ENCODE assay signal across 13 mouse cellular contexts in the genomic region with DNA sequence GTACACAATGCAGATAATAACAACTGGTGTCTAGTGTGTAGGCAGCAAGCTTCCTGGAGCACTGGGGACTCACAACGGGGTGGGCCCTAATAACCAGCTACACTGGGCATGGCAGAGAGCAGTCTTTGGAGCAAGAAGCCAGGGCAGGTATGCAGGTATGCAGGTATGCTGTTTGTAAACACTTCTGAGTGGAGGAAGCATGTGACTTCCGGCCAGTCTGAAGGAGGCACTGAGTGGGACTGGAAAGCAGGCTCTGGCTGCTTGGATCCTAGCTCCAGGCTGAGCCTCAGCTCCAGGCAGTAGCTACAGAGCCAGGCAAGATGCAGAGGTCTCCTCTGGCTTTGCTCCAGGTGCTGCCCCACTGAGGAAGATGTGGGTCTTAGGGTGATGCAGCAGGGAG.
DNase-seq lines count a peak whose midpoint lies in the region; ATAC-seq and TF ChIP-seq lines count a peak whose summit lies in the region.
"Had no signal": no experiment of that assay in that cellular context is flagged by ENCODE, and none has a peak within 500 bp of the region (broad histone marks: within the 10 kb centered on the region; RNA-seq: fewer than 3 reads in every experiment).

No protein-coding gene starts in this region.

- peaks cover 24% of the 10 kb centered on the region for H3K27me3 ChIP-seq in hindbrain, embryonic 13.5 days
- peaks cover 4% of the 10 kb centered on the region for H3K27me3 ChIP-seq in hindbrain, embryonic 11.5 days (ENCODE audit: control insufficient read depth, insufficient read depth, low read length)
- no peaks in the 10 kb centered on the region for H3K27me3 ChIP-seq in hindbrain, postnatal 0 days (ENCODE audit: insufficient read depth, low read length)
- H3K27me3 ChIP-seq: limb, embryonic 15.5 days had no signal

- no peaks in the 10 kb centered on the region for H3K36me3 ChIP-seq in hindbrain, embryonic 13.5 days
- no peaks in the 10 kb centered on the region for H3K36me3 ChIP-seq in hindbrain, embryonic 11.5 days (ENCODE audit: control insufficient read depth, insufficient read depth, low read length)
- H3K36me3 ChIP-seq in hindbrain, postnatal 0 days (ENCODE audit: insufficient read depth, low read length) = no peaks in the 10 kb centered on the region
- H3K36me3 ChIP-seq: heart, embryonic 13.5 days; limb, embryonic 15.5 days; neural tube, embryonic 13.5 days had no signal

- H3K4me2 ChIP-seq in hindbrain, embryonic 13.5 days = no peak overlapping the region
- no peak overlapping the region for H3K4me2 ChIP-seq in hindbrain, embryonic 11.5 days (replicated peaks; ENCODE audit: low read depth, low read length)
- no peak overlapping the region for H3K4me2 ChIP-seq in hindbrain, postnatal 0 days (ENCODE audit: low read depth, low read length)
- H3K4me2 ChIP-seq: heart, embryonic 13.5 days; limb, embryonic 15.5 days; neural tube, embryonic 13.5 days had no signal

- no peak for TF ChIP-seq CTCF in hindbrain, postnatal 0 days (IDR thresholded peaks at IDR 0.05; ENCODE audit: low read depth)

- H3K4me3 ChIP-seq in hindbrain, embryonic 13.5 days = no peak overlapping the region
- no peak overlapping the region for H3K4me3 ChIP-seq in hindbrain, embryonic 11.5 days (ENCODE audit: low read depth, low read length)
- no peak overlapping the region for H3K4me3 ChIP-seq in hindbrain, postnatal 0 days (ENCODE audit: low read length)
- H3K4me3 ChIP-seq: heart, embryonic 13.5 days; limb, embryonic 15.5 days; neural tube, embryonic 13.5 days had no signal

- H3K9ac ChIP-seq in hindbrain, embryonic 13.5 days = peak overlapping the region; percentile 35; the same call in 1 of the 2 replicates
- H3K9ac ChIP-seq in hindbrain, embryonic 11.5 days (ENCODE audit: low read depth, low read length) = no peak overlapping the region
- no peak overlapping the region for H3K9ac ChIP-seq in hindbrain, postnatal 0 days (replicated peaks; ENCODE audit: low read length)
- H3K9ac ChIP-seq: heart, embryonic 13.5 days; limb, embryonic 15.5 days; neural tube, embryonic 13.5 days had no signal

- DNase-seq in hindbrain, embryonic 11.5 days (ENCODE audit: low spot score) = no peak
- DNase-seq in ZHBTc4 (ENCODE audit: low read depth, low spot score) = peak; percentile 40
- peak; percentile 31 to 32 for DNase-seq in kidney, postnatal 36 days
- peak; percentile 68 for DNase-seq in lung, postnatal 10 days
- DNase-seq in embryo, embryonic 10.5 days (ENCODE audit: low spot score) = no peak
- DNase-seq in spleen, adult 12 weeks (ENCODE audit: low spot score) = no peak
- DNase-seq in hindbrain, postnatal 0 days (ENCODE audit: low spot score) = no peak
- DNase-seq: midbrain, embryonic 14.5 days; thymus, postnatal 14 days had no signal

- ATAC-seq in hindbrain, embryonic 13.5 days (ENCODE audit: low FRiP score) = no peak
- no peak for ATAC-seq in hindbrain, embryonic 11.5 days (ENCODE audit: low FRiP score)
- ATAC-seq in hindbrain, postnatal 0 days = no peak

- no peak overlapping the region for H3K27ac ChIP-seq in hindbrain, embryonic 13.5 days
- no peak overlapping the region for H3K27ac ChIP-seq in hindbrain, embryonic 11.5 days (ENCODE audit: low read depth, low read length)
- H3K27ac ChIP-seq in hindbrain, postnatal 0 days = no peak overlapping the region
- H3K27ac ChIP-seq: limb, embryonic 15.5 days; neural tube, embryonic 13.5 days had no signal

- 77% methylated on average over 2 of the region's 2 CpGs for WGBS in hindbrain, embryonic 13.5 days
- WGBS in hindbrain, embryonic 11.5 days = 67% methylated on average over 2 of the region's 2 CpGs
- WGBS in hindbrain, postnatal 0 days = 70% methylated on average over 2 of the region's 2 CpGs

- H3K9me3 ChIP-seq in hindbrain, embryonic 13.5 days = no peaks in the 10 kb centered on the region
- no peaks in the 10 kb centered on the region for H3K9me3 ChIP-seq in hindbrain, embryonic 11.5 days (ENCODE audit: control insufficient read depth, low read length)
- H3K9me3 ChIP-seq in hindbrain, postnatal 0 days (ENCODE audit: low read length) = no peaks in the 10 kb centered on the region
- H3K9me3 ChIP-seq: heart, embryonic 13.5 days; limb, embryonic 15.5 days; neural tube, embryonic 13.5 days had no signal

- H3K4me1 ChIP-seq in hindbrain, embryonic 13.5 days (replicated peaks) = peaks cover 44% of the 10 kb centered on the region
- H3K4me1 ChIP-seq in hindbrain, embryonic 11.5 days (replicated peaks; ENCODE audit: control insufficient read depth, insufficient read depth, low read length) = peaks cover 6% of the 10 kb centered on the region; the same call in 1 of the 2 replicates
- peaks cover 5% of the 10 kb centered on the region; the same call in 1 of the 2 replicates for H3K4me1 ChIP-seq in hindbrain, postnatal 0 days (ENCODE audit: insufficient read depth, low read length)

Comparison
In these comparisons a context has a peak if more than half of its experiments do, and no peak if none do; other contexts are left out.
1. DNase-seq: peak in ZHBTc4 (single experiment), kidney, postnatal 36 days (2 of 2) and lung, postnatal 10 days (single experiment); none in hindbrain, embryonic 11.5 days (single experiment), embryo, embryonic 10.5 days (single experiment), spleen, adult 12 weeks (single experiment) and hindbrain, postnatal 0 days (single experiment).